ENCODE assay signal across 25 mouse cellular contexts in the genomic region with DNA sequence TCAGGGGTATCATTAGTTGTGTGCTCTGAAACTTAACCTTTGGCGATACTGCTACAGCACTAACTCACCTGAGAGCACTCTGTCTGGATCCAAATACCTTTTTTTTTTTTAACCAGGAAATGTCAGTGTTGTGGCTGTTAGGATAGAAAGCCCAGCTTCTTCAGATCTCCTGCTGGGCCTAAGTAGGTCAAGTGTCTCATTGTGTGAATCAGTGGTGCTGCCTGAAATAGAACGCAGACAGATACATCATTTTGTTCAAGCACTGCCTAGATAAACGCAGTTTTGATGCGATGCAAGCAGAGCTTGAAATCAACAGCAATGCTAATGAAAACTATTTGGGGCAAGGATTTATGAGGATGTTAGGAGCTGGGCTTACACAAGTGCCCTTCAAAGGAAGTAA.
DNase-seq lines count a peak whose midpoint lies in the region; ATAC-seq lines count a peak whose summit lies in the region.
"Had no signal": no experiment of that assay in that cellular context is flagged by ENCODE, and none has a peak within 500 bp of the region (broad histone marks: within the 10 kb centered on the region; RNA-seq: fewer than 3 reads in every experiment).

No protein-coding gene starts in this region.

- WGBS in heart, embryonic 12.5 days = 36% methylated on average over 4 of the region's 4 CpGs
- 74% methylated on average over 4 of the region's 4 CpGs for WGBS in hindbrain, embryonic 12.5 days
- WGBS in kidney, embryonic 14.5 days = 64% methylated on average over 4 of the region's 4 CpGs

- H3K4me3 ChIP-seq in heart, embryonic 12.5 days = no peak overlapping the region
- H3K4me3 ChIP-seq in hindbrain, embryonic 12.5 days = no peak overlapping the region
- no peak overlapping the region for H3K4me3 ChIP-seq in kidney, embryonic 14.5 days (ENCODE audit: low read length)
- H3K4me3 ChIP-seq: embryonic facial prominence, embryonic 15.5 days; erythroblast, embryonic 14.5 days; forebrain, embryonic 15.5 days; gastrocnemius, adult 2 months; heart, embryonic 10.5 days; heart, embryonic 15.5 days; hindbrain, embryonic 10.5 days; hindbrain, embryonic 15.5 days had no signal

- H3K27me3 ChIP-seq in heart, embryonic 12.5 days (replicated peaks) = no peaks in the 10 kb centered on the region
- no peaks in the 10 kb centered on the region for H3K27me3 ChIP-seq in hindbrain, embryonic 12.5 days
- no peaks in the 10 kb centered on the region for H3K27me3 ChIP-seq in kidney, embryonic 14.5 days (ENCODE audit: control insufficient read depth, insufficient read depth, low read length)
- H3K27me3 ChIP-seq: CH12.LX; embryonic facial prominence, embryonic 15.5 days; forebrain, embryonic 15.5 days; heart, embryonic 15.5 days; hindbrain, embryonic 15.5 days; Patski had no signal

- H3K9ac ChIP-seq in heart, embryonic 12.5 days = no peak overlapping the region
- H3K9ac ChIP-seq in hindbrain, embryonic 12.5 days = no peak overlapping the region
- H3K9ac ChIP-seq in kidney, embryonic 14.5 days (ENCODE audit: low read depth, low read length) = no peak overlapping the region
- H3K9ac ChIP-seq: embryonic facial prominence, embryonic 15.5 days; forebrain, embryonic 15.5 days; heart, embryonic 15.5 days; hindbrain, embryonic 15.5 days had no signal

- H3K4me2 ChIP-seq in heart, embryonic 12.5 days = peak overlapping the region; percentile 8; the same call in 1 of the 2 replicates
- H3K4me2 ChIP-seq in hindbrain, embryonic 12.5 days (replicated peaks) = no peak overlapping the region
- H3K4me2 ChIP-seq in kidney, embryonic 14.5 days (replicated peaks; ENCODE audit: low read depth, low read length) = no peak overlapping the region
- H3K4me2 ChIP-seq: embryonic facial prominence, embryonic 15.5 days; forebrain, embryonic 15.5 days; heart, embryonic 15.5 days; hindbrain, embryonic 15.5 days had no signal

- H3K27ac ChIP-seq in heart, embryonic 12.5 days (ENCODE audit: poor library complexity, severe bottlenecking) = no peak overlapping the region
- H3K27ac ChIP-seq in hindbrain, embryonic 12.5 days = no peak overlapping the region
- no peak overlapping the region for H3K27ac ChIP-seq in kidney, embryonic 14.5 days (ENCODE audit: low read depth, low read length)
- H3K27ac ChIP-seq: embryonic facial prominence, embryonic 15.5 days; forebrain, embryonic 15.5 days; gastrocnemius, adult 2 months; heart, embryonic 10.5 days; heart, embryonic 15.5 days; hindbrain, embryonic 10.5 days; hindbrain, embryonic 15.5 days; kidney, postnatal 0 days had no signal

- H3K9me3 ChIP-seq in heart, embryonic 12.5 days (replicated peaks) = no peaks in the 10 kb centered on the region
- H3K9me3 ChIP-seq in hindbrain, embryonic 12.5 days (replicated peaks) = no peaks in the 10 kb centered on the region
- H3K9me3 ChIP-seq in kidney, embryonic 14.5 days (ENCODE audit: control insufficient read depth, low read length) = no peaks in the 10 kb centered on the region
- H3K9me3 ChIP-seq: embryonic facial prominence, embryonic 15.5 days; forebrain, embryonic 15.5 days; heart, embryonic 10.5 days; heart, embryonic 15.5 days; hindbrain, embryonic 10.5 days; hindbrain, embryonic 15.5 days had no signal

- no peak for ATAC-seq in heart, embryonic 12.5 days (ENCODE audit: insufficient number of reproducible peaks, low FRiP score)
- ATAC-seq in hindbrain, embryonic 12.5 days (ENCODE audit: low FRiP score) = no peak
- ATAC-seq in kidney, embryonic 14.5 days (ENCODE audit: low FRiP score, low TSS enrichment) = no peak
- ATAC-seq: activated CD4-positive, CD25-positive, alpha-beta regulatory T cell, adult 4 months; forebrain, embryonic 15.5 days; intestine, embryonic 16.5 days; Patski had no signal

- DNase-seq in heart, postnatal 36 days = no peak
- peak; percentile 3 for DNase-seq in cerebellum, adult 11 months
- DNase-seq in cerebellum, adult 8-10 months = peak; percentile 11
- peak; percentile 5 to 24 for DNase-seq in cerebellum, postnatal 14 days
- DNase-seq in urinary bladder, adult 2 months (ENCODE audit: low spot score) = no peak
- DNase-seq: adrenal gland, postnatal 14 days; gastrocnemius, adult 2 months; heart, adult 18-20 months; heart, postnatal 14 days; kidney, adult 8-10 months had no signal

- intact Hi-C loops in heart, postnatal 36 days (cut with DNase I) = no loop called here

- no peaks in the 10 kb centered on the region for H3K36me3 ChIP-seq in heart, embryonic 12.5 days
- no peaks in the 10 kb centered on the region for H3K36me3 ChIP-seq in hindbrain, embryonic 12.5 days
- H3K36me3 ChIP-seq in kidney, embryonic 14.5 days (ENCODE audit: control insufficient read depth, insufficient read depth, low read length) = no peaks in the 10 kb centered on the region
- H3K36me3 ChIP-seq: embryonic facial prominence, embryonic 15.5 days; forebrain, embryonic 15.5 days; heart, embryonic 10.5 days; heart, embryonic 15.5 days; hindbrain, embryonic 10.5 days; hindbrain, embryonic 15.5 days had no signal

- H3K4me1 ChIP-seq in heart, embryonic 12.5 days (replicated peaks) = peaks cover 22% of the 10 kb centered on the region
- H3K4me1 ChIP-seq in hindbrain, embryonic 12.5 days = no peaks in the 10 kb centered on the region
- peaks cover 5% of the 10 kb centered on the region; the same call in 1 of the 2 replicates for H3K4me1 ChIP-seq in kidney, embryonic 14.5 days (ENCODE audit: control insufficient read depth, insufficient read depth, low read length)
- H3K4me1 ChIP-seq: embryonic facial prominence, embryonic 15.5 days; hindbrain, embryonic 10.5 days had no signal

Comparison
In these comparisons a context has a peak if more than half of its experiments do, and no peak if none do; other contexts are left out.
1. DNase-seq: peak in cerebellum, adult 11 months (single experiment), cerebellum, adult 8-10 months (single experiment) and cerebellum, postnatal 14 days (2 of 2); none in heart, postnatal 36 days (0 of 2) and urinary bladder, adult 2 months (single experiment).